Mouse (Mus musculus) granulocyte monocyte progenitor cell, adult 5-6 weeks (primary cell): ENCODE measurements at regions not wholly inside any gene's neighbourhood (a gene's known extent, or its start where the extent isn't known, plus 50 kb on each side); places are given as distances from the start of the nearest gene placed in this dataset.

ENCODE experiments used
- ATAC-seq: replicated peaks from 2 replicates; pipeline ENCODE4 v1.8.0; 2016; ENCODE audit warnings: mild to moderate bottlenecking, moderate TSS enrichment, inconsistent platforms; ENCODE audit not compliant: poor library complexity, severe bottlenecking

DNA sequence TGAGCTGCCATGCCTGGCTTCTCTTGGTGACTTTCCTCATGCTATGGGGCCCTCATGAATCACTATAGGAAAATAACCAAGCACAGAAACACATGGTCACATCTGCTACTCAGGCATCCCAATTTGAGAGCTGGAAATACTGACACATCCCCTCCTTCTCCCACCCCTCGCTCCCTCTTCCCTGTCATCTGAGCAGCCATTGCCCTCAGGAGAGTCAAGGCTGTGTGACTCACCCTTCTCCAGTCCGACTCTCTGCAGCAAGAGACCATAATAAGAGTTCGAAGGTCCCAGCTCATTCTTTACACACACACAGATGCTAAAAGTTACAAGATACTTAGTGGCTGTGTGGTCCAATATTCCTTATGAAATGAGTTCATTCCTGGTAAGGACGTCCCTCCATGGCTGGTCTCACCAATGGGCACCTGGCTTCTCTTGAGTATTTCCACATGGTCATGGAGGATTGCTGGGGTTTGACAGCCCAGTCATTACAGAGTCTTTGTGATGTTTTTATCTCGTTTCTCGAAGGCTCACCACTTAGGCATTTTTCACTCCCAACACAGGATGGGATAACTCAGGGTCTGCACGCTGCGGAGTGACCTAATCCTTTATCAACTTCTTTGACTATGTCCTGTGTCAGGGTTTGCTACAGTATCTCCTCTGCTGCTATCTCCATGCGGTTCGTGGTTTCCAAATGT lies 74.8 kb upstream of the Lnx1 start:
- ATAC-seq, result no peak

DNA sequence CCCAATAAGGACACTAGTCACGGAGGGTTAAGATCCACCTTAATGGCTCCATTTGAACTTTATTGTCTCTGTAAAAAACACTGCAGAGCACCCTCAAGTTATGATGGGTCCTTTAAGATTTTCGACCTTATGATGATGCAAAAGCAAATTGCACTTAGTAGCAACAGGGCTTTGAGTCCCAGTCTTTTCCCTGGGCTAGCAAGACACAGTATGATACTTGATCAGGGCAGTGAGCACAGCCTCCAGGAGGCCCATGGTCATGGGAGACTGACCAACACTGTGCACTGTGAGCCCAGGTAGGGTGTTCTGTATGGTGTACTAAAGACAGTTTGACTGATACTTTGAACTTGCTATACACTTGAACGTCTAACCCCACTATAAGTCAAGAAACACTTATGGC lies 73.4 kb upstream of the Lnx1 start:
- no peak for ATAC-seq

DNA sequence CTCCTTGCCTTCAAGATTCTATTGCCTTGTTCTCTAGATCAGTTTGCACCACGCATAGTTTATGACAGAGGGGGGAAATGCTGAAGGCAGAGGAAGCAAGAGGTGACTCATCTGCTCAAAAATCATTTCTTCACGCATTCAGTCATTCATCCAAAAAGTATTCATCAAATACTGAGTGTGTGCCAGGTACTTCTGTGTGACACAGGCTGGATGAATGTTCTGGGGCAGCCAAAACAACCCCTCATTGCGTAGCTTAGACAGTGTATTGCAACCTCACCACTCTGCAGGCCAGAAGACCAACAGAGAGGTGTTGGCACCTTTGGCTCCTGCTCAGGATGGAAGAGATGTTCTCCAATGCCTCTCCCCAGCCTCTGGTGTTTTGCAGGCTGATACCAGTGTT lies 72.9 kb upstream of the Lnx1 start:
- ATAC-seq, result no peak

DNA sequence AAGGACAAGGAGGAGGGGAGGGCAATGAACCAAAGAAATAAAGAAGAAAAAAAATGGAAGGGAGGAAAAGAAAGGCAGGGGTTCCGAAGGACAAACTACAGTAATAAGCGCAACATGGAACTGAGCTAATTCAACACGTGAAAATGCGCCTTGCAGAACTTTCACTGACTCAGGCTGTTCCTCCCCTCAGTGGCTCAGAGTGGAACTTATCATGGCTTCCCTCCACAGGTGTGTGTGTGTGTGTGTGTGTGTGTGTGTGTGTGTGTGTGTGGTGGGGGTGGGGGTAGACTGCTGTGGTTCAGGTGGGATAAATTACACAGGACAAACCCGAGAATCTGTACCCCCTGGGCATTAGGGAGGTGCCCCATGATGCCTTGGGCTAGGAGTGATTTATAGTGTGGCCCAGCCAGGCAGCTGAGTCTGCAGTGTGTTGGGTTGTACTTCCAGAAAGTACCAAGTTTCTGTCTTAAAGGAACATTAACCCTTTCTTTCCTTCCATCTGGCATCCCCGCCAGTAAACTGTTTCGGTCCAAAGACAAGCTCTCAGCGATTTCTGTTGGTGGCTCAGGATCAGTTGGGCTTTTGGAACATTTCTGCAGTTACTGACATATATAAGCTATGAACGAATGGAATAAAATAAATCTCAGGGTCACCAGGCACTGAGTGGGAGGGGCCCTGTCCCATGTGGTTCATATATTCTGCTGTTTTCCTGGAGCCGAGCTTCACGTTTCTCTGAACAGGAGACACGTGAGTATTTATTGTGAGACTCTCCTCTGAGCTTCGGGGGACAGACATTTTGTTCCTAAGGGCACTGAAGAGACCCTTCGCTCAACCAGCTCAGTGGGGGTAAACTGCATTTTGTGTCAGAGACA lies 71.1 kb upstream of the Lnx1 start:
- no peak for ATAC-seq

DNA sequence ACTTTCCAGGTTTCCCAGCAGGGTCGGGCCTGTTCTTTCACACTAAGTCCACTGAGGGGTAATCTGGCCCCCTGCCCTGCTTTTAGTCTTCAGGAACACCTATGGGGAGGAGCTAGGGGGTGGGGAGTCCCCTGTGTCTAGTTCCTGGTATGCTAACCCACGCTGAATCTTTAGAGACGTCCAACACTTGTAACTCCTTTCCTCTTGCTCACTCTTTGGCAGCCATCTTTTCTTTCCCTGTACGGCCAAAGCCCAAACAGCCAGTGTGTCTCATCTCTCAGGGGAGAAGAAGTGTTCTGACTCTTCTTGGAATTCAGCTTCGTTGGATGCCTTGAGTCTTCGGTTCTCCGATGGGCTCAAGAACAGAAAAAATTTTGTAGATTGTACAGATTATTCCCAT lies 68.4 kb upstream of the Lnx1 start:
- ATAC-seq, result no peak

DNA sequence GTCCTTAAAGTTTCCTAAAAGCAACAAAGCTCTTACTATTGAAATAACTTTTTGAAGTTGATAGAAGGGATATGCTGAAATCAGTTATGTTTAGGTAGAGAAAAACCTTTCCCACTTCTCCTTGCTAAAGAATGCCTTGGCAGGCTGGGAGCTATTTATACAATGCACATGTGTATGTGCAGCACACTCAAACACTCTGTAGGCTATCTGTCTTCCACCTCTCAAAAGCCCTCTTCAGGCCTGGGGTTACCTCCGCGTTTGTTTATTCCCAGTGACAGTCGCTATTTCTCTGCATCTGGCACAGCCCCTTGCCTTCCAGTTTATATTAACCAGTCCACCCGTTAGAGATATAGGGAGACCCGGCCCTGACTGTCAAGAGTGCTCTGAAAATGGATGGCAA lies 66.3 kb upstream of the Lnx1 start:
- ATAC-seq, result no peak

DNA sequence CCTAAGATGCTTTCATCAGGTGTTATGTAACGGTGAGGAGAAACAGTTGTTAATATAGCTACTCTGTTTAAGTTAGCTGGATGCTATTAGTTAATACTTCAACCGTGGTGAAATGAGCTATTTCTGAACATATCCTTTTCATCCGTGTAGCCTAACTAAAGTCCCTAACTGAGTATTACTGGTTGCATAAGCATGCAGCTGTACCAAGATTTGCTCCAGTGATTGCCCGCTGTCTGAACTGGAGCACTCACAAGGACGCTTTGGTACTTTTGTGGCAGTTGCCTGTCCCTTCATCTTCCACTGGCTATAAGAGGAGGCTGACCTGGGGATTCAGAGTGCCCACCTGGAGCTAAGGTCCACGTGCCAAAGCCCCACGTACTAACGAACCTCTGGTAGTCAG lies 65.3 kb upstream of the Lnx1 start:
- ATAC-seq, result no peak

DNA sequence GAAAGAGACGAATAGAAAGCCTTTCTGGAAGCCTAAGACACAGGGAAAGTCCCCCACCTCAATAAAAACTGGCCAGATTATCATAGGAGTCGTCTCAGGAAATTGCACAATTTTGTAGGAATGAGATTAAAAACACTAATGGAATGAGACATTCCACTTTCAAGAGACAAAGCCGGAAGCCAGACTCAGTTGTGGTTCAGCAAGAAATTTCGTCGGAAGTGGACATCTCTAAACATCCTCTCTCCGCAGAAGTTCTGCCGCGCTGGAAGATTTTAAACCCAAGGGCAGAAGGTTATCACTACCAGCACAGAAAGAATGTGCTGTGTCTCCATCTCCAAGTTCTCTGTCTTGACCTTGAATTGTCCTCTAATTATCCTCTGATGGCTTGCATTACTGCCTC lies 63.5 kb upstream of the Lnx1 start:
- ATAC-seq, result no peak

DNA sequence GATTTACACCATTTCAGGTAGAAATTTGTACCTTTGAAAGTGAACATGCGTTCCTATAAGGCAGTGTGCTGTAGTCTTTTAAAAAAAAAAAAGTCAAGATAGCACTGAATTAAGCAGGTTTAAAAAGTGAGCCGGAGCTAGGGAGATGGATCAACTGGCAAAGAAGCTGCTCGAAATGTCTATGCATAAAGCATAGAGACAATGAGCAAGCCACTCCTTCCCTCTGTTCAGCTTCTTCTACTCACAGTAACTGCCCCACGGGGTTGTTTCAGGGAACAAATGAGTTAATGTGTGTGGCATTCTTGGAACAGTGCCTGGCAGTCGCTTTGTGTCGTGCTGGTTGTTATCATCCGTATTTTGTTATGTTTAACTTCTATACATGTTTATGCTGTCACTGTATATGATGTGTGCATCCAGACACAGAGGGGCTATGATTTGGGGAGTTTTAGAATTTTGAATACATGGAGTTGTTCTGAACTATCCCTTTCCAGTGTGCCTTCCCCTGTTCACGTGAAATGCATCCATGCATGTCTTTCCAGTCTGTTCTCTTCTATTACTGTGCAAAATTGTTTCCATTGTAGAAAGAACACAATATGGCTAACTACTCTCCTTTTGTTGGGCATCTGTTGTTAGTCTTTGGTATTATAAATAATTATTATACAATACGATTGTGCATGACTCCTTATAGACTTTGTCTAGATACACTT lies 62.5 kb upstream of the Lnx1 start:
- ATAC-seq, result no peak

DNA sequence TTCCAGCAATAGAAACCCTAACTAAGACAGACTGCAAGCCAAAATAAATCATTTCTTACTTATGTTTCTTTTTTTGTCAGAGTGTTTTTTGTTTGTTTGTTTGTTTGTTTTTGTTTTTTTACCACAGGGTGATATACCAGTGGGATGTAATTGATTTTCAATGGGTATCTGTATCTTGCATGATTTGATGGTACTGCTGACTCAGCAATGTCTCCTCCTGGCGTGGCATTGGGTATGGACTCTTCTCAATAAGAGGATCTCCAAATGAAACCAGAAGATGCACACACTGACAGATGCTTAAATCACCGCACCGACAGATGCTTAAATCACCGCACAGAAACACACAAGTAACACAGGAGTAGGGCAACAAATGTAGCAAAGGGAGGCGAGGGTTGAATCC lies 54.8 kb upstream of the Lnx1 start:
- no peak for ATAC-seq

DNA sequence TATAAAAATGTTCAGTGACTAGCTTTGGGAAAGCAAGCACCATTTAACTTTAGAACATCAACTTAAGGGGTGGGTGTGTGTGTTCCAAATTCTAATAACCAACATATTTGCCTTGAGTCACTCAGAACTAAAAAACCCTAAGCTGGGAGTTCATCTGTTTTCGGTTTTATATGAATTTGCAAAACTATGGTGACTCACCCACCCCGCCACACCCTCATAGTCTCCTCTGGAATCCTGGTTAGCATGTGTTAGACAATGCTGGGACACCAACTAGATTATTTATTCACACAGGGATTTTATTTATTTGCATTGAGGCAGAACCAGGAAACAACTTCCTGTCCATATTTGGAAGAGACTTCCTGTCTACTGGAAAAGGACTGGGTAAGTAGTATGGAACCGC lies 50.2 kb upstream of the Lnx1 start:
- no peak for ATAC-seq
